Mouse (Mus musculus): ENCODE measurements around the gene Ntsr2.

Gene Ntsr2

GRCm38 (mm10) chr12:16653332-16654093 is at the start of gene Ntsr2:
Ntsr2 (plus strand) TSS chr12:16653382.
- in situ Hi-C loops (cut with MboI, MseI), result no loop called here

DNA sequence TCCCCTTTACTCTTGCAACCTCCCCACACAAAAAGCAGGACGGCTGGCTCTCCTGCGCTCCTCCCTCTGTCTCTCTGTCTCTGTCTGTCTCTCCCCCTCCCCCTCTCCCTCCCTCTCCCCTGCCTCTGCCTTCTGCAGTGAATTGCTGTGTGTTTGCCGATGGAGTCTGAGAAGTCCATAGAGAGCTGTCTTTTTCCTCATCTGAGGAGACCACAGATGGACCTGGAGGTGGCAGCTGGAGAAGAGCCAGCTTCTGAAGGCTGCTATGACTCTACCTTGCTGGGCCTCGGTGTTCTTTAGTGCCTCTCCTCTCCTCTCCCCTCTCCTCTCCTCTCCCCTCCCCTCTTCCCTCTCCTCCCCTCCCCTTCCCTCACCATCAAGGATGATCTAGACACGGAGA is 47.6 kb upstream of the Ntsr2 start:
- in situ Hi-C loops (cut with MboI, MseI), result loop anchor here (10.0 kb wide), 1 partner anchor 939 kb away; the partner anchor contains the start of gene Odc1

DNA sequence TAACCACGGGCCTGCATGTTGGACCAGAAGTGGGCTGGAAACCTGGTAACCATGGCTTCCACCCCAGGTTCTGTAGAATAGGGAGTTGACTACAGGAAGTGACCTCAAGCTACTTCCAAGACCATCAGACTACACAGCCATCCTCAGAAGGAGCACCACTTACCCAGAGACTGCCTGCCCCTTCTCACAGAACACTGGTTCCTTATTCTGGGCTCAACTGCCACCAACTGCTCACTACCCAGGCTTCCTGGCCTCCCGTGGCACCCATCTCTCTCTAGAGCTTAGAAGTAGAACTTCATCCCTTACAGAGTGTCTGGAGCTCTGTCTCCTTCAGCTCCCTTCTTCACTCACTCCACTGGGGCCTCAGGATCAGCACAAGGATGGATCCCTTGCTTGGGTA is 42.2 kb upstream of the Ntsr2 start, which contains the start of gene Lpin1:
TSS of gene Lpin1 (minus strand) at position 31 of the 400 bp plus-strand sequence.
- in situ Hi-C loops (cut with MboI, MseI), result no loop called here

DNA sequence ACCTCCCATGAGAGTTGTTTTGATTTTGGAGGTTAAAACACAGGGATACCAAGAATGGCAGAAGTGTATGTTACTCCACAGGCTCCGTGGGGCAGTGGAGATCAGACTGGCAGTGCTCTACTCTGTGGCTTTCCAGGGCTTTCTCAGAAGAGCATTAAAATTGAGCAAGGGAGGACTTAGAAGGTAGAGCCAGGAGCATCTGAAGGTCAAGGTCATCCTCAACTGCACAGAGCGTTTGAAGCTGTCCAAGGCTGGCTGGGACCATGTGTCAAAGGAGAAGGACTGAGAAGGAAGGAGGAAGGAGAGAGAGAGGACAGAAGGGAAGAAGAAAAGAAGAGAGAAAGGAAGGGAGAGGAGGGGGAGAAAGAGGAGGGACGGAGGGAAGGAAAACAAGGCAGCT is 38.6 kb upstream of the Ntsr2 start:
- in situ Hi-C loops (cut with MboI, MseI), result no loop called here

DNA sequence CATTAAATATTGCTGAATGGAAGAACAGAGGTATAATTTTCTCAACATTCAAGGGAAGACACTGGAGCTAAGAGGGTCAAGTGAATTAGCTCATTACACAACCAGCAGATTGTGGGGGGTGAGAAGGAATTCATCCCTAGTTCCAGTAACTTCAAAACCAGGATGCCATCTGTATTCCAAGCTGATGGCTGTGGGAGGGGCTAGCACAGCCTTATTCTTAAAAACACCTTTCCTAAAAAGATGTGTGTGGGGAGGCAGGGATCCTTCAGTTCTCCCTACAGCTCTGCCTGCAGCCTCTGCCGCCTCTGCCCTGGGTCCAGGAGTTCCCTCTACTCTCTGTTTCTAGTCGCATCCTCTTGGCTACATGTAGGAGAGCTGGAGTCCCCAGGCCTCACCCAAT is 37.4 kb upstream of the Ntsr2 start:
- in situ Hi-C loops (cut with MboI, MseI), result no loop called here

DNA sequence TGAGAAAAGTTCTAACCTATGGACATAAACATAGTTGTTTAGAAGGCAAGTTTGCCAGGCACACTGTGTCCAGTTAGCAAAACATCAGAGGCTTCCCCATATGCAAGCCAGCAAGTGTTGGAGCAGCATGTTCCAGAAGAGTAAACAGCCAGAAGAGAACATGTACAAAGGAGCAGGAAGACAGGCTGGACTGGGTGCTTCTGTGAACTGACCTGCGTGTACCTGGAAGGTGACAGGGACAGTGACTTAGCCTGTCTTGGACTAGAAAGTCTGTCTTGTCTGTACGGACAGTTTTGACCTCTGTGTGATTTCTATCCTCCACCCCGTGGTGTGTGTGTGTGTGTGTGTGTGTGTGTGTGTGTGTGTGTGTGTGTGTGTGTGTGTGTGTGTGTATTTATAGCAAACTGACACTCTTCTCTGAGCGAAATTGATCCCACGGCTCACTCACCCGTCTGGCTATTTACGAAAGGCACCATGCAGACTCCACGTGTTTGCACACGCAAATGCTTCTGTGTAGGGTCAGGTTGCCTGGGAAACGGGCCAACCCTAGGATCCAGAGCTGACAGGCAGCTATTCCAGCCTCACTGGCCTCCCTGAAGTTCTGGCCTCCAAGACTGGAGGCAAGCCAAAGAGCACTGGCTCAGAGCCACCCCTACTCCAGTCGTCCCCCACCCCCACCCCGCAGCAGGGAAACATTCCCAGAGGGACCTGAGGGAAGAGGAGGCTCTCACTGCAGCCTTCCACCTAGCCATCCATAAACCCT is 34.5 kb upstream of the Ntsr2 start:
- in situ Hi-C loops (cut with MboI, MseI), result no loop called here

GRCm38 (mm10) chr12:16619453-16619852 is 33.7 kb upstream of the Ntsr2 start:
- in situ Hi-C loops (cut with MboI, MseI), result no loop called here

GRCm38 (mm10) chr12:16620230-16620629 is 33.0 kb upstream of the Ntsr2 start:
- in situ Hi-C loops (cut with MboI, MseI), result no loop called here

GRCm38 (mm10) chr12:16630152-16630865 is 22.9 kb upstream of the Ntsr2 start:
- in situ Hi-C loops (cut with MboI, MseI), result no loop called here

DNA sequence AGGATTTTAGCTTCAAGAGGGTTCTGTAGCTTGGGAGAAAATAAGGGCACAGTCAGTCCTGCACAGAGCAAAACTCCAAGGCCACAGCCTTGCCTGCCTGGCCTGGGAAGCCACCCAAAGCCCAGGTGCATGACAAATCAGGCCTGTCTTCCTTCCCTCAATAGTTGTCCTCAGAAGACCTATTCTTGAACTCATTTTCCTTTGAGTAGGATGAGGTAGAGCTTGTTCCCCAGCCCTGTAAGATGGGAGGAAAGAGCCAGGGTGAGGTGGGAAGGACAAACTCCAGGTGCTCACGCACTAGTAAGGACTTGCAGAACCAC is 22.4 kb upstream of the Ntsr2 start:
- in situ Hi-C loops (cut with MboI, MseI), result no loop called here

DNA sequence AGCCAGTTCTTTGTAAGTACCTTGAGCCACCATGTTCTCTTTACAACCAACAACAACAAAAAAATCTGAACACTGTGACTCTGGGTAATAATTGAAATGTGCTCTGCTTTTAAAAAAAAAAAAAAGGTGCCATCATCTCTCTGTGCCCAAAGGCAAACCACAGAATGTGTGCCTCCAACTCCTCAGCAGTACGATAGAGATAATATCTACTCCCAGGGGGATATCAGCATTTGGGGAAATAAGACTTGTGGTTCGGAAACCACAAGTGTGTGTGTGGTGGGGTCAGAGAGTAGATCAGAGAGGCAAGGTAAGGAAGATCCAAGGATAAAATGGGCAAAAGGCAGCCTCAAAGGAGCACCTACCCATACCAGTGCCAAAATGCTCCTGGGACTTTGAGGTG is 21.8 kb upstream of the Ntsr2 start:
- in situ Hi-C loops (cut with MboI, MseI), result no loop called here

GRCm38 (mm10) chr12:16633235-16633634 is 19.9 kb upstream of the Ntsr2 start:
- in situ Hi-C loops (cut with MboI, MseI), result no loop called here

- in situ Hi-C loops (cut with MboI, MseI), result no loop called here
Measured at GRCm38 (mm10) chr12:16634075-16634813, 18.9 kb upstream of the Ntsr2 start.

- in situ Hi-C loops (cut with MboI, MseI), result loop anchor here (5.0 kb wide), 1 partner anchor 69 kb away; no protein-coding TSS in a partner anchor
Measured at GRCm38 (mm10) chr12:16635816-16636215, 17.4 kb upstream of the Ntsr2 start.

- in situ Hi-C loops (cut with MboI, MseI), result loop anchor here (5.0 kb wide), 1 partner anchor 72 kb away; no protein-coding TSS in a partner anchor
Measured at GRCm38 (mm10) chr12:16639078-16639771, 14.0 kb upstream of the Ntsr2 start.

- in situ Hi-C loops (cut with MboI, MseI), result no loop called here
Measured at GRCm38 (mm10) chr12:16640075-16640474, 13.1 kb upstream of the Ntsr2 start.

- in situ Hi-C loops (cut with MboI, MseI), result no loop called here
Measured at GRCm38 (mm10) chr12:16642000-16642399, 11.2 kb upstream of the Ntsr2 start.

GRCm38 (mm10) chr12:16643508-16644345 is 9.5 kb upstream of the Ntsr2 start:
- in situ Hi-C loops (cut with MboI, MseI), result no loop called here

DNA sequence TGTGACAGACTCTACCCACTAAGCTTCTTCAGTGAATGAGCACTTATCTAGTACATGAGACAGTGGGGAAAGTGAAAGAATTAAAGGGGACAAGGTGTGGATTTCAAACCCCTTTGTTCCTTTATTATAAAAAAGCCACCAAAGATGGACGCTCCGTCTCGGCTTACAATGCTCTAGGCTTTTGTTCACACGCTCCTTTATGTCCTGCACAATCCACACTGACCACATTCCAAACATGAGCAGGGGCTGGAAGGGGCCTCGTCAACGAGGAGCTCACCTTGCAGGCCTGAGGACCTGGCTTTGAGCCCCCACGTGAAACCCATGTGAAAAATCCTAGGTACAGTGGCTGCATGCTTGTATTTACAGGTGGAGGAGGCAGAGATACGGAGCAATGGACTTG is 8.5 kb upstream of the Ntsr2 start:
- in situ Hi-C loops (cut with MboI, MseI), result no loop called here

- in situ Hi-C loops (cut with MboI, MseI), result no loop called here
Measured at GRCm38 (mm10) chr12:16646780-16647409, 6.3 kb upstream of the Ntsr2 start.
